Mouse (Mus musculus) ES-Bruce4 (cell line): ENCODE data around the gene Dlx3.

Experiments
- CTCF ChIP-seq: IDR thresholded peaks from one replicate; pipeline ENCODE4 v1.8.1; 2011; ENCODE audit warnings: low read depth, low read length
- POLR2A ChIP-seq: IDR thresholded peaks from one replicate; pipeline ENCODE4 v1.8.1; 2011; ENCODE audit warnings: low read length; ENCODE audit not compliant: insufficient read depth

- no peak for TF ChIP-seq CTCF
- no peak for TF ChIP-seq POLR2A
These were observed 34.2 kb upstream of the Dlx3 start for GRCm38 (mm10) chr11:95085710-95086109.
